Mouse (Mus musculus): Measurements from ENCODE around the gene Acbd3.
A peak's percentile ranks its signal among the peaks of the same experiment; 100 is the strongest.

Acbd3 gene

DNA sequence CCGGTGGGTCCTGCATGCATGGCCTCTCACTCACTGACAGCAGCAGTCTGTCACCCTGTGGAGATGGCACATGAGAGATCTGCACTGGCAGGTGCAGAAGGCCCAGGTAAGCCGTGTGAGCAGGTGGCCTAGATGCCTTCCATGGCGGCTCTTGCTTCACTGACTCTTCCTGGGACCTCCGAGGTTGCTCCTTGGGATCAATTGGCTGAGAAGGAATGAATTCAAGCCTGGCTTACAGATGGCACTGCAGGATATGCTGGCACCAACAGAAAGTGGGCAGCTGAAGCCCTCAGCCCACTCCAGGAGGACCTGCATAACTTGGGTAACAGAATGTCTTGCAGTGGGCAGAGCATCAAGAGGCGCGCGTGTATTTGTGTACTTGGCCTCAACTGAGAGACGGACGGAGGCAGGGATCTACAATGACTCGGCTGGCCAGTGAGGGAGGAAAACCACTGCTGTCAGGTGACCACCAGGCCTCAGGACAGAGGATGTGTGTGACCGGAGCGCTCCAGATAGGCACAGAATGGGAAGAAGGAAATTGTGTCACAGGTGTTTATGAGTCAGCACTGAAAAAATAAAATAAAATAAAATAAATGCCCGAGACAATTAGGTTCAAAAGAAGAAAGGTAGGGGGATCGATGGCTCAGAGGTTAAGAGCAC, 66.1 kb downstream of the Acbd3 start:
- DNase-seq, result no peak

DNA sequence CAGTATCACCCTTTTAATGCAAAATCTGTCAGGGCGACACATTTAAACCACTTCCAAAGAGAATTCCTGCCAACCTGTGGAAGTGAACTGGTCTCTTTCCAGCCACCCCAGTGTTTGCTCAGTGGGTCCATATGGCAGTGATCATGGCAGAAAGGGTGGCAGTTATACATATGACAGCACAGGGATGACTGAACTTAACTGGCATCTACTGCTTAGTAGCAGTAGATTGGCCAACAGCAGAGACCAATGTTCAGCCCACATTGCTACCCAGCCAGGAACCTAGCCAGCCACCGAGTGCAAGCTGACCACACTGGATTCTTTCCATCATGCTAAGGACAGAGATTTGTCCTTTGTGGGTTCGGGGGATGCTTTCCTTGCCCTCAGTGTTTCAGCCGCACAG, 67.0 kb downstream of the Acbd3 start:
- DNase-seq, result no peak

DNA sequence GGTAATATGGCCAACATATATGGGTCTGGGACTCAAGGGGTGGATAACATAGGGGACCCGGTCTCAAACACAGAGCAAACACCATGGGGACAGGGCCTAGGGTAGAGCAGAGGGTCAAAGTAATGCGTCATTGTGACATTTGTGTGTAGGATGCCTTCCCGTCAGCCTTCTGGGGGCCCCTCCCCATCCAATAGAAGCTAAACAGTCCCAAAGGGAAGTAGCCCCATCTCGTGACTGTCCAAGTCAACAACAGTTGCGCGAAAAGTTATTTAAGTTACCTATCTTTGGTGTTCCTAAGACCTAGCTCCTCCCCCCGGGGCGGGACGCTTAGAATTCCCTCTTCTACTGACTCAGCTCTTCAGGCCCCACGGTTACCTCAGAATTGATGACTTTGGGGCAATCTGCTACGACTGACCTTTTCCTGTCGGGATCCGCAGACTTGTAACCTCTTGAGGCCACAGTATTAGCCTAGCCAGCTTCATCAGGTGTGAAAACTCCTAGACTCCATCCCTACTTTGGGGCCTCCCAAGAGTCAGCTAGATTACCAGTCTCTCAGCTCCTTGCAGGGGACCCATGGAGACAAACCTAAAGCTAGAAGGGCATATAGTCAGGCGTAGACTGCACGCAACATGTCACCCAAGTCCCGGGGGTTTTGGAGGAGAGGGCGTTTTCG, 67.7 kb downstream of the Acbd3 start:
- DNase-seq, result peak; percentile 48 to 49

DNA sequence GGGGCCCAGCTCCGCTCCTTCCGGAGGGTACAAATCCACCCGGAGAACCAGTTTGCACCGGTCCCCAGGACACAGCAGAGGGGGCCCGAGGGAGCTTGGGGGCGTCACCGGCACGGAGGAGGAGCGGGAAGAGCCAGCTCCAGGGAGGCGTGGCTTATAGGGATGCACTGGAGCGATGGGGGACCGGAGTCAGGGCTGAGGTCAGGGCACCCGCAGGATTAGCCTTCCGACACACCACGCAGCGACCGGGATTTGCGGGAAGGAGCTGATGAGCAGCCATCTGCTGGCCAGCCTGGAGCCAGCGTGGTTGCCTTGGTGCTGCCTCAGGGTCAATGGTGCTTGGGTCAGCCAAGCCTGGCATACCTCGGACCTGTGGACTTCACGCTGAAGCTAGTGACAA, 68.3 kb downstream of the Acbd3 start:
- DNase-seq, result peak; percentile 54 to 63

DNA sequence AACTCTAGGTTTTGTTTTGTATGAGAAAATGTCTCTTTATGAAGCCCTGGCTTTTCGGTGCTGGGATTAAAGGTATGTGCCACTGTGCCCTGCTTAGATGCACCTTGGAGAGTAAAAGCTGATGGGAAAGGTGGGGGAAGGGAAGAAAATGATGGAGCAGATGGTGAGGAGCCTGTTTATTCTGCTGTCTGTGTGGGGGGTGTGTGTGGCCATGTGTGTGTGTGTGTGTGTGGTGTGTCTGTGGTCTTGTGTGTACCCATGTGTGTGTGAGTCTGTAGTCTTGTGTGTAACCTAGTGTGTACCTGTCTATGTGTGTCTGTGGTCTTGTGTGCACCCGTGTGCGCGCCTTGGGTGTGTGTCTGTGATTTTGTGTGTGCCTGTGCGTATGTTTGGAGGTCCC, 72.8 kb downstream of the Acbd3 start:
- DNase-seq, result no peak

DNA sequence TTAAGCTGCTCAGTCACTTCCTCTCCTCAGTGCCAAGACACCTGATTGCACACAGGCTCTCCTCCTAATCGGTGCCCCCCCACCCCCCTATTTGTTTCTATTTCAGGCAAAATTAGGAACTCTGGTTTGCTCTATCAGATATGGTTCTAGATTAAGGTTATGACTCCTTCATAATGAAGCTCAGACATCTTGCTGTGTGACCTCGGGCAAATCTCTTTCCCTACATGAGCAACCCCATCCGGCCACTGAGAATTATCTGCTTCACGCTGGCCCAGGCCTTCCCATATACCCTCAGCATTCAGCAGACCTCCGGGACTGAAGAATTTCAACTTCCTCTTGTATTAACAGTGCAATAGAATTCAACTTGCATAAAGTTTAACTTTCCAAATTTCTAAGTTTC, 73.4 kb downstream of the Acbd3 start:
- no peak for DNase-seq

DNA sequence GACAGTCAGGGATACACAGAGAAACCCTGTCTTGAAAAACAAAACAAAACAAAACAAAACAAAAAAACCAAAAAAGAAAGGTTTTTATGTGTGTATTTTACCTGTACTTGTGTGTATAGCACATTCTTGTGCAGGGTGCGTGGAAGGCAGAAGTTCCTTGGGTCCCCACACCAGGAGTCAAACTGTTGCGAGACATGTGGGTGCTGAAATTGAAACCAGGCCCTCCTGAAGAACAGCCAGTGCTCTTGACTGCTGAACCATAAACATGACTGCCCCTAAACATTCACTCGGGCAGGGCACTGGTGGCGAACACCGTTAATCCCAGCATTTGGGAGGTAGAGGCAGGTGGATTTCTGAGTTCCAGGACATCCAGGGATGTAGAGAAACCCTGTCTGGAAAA, 74.2 kb downstream of the Acbd3 start:
- no peak for DNase-seq

DNA sequence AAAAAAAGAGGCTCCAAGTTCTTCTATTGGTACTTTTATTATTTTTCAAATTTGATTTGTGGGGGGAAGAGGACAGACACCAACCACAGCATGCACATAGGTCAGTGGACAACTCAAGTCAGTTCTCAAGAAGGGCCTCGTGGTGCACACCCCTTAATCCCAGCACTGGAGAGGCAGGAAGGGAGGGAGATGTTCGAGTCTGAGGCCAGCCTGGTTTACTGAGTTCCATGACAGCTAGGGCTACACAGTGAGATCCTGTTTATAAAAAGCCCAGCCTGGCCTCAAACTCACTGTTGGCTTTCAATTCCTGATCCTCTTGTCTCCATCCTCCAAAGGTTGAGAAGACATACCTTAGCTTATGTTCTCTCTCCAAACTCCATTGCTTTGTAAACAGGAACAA, 75.0 kb downstream of the Acbd3 start:
- DNase-seq, result no peak

DNA sequence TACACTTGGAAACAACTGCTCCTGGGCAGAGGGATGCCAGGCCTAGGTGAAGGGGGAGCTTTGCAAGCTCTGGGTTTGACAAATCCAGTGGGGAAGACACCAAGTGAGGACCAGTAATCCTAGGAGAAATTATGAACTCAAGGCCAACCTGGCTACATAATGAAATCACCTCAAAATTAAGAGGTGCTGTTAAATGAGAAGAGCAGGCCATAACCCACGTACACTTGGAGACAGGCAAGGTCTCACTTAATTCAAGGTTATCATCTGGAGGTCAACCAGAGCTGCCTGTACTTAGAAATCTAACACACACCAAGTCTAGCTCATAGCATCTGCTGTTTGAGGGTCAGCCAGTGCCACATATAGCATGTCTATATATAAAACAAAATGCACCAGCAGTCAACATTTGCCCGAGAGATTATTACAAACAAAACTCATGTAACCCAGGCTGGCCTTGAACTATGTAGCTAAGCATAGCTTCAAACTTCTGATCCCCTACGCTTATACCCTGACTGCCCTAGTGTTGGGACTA, 75.7 kb downstream of the Acbd3 start:
- no peak for DNase-seq
